Mouse (Mus musculus): ENCODE measurements at regions not wholly inside any gene's neighbourhood (a gene's known extent, or its start where the extent isn't known, plus 50 kb on each side); places are given as distances from the start of the nearest gene placed in this dataset.

- TF ChIP-seq POLR2A (IDR thresholded peaks at IDR 0.05; ENCODE audit: low read depth, low read length): no peak
- no peak for TF ChIP-seq CTCF (IDR thresholded peaks at IDR 0.05; ENCODE audit: extremely low read depth, insufficient read depth, insufficient read length, insufficient replicate concordance)
Observed at GRCm38 (mm10) chr1:90357391-90357790, 153.6 kb downstream of the Ackr3 start.
